Mouse (Mus musculus): Measurements from ENCODE around the gene March4. TPM values are rescaled to one million over a fixed set of nuclear protein-coding genes. Genes with fewer than 3 reads are reported as not detected.

The March4 gene
- polyA plus RNA-seq, 2 experiments: 0.05 TPM; not detected in 1

GRCm38 (mm10) chr1:72413205-72413604 lies 123.5 kb downstream of the March4 start:
- no peaks in the 10 kb centered on the region for H3K9me3 ChIP-seq (ENCODE audit: control insufficient read depth, low read length)
- DNase-seq (ENCODE audit: low spot score) (no peak), ATAC-seq (ENCODE audit: low FRiP score, low read depth) (no peak)
- H3K4me2 ChIP-seq (replicated peaks; ENCODE audit: low read depth, low read length, severe bottlenecking): no peak overlapping the region
- no peaks in the 10 kb centered on the region for H3K27me3 ChIP-seq (ENCODE audit: control insufficient read depth, insufficient read depth, low read length)
- no peaks in the 10 kb centered on the region for H3K4me1 ChIP-seq (ENCODE audit: control insufficient read depth, insufficient read depth, low read length)
- 92% methylated on average over 8 of the region's 8 CpGs for WGBS
- H3K27ac ChIP-seq (replicated peaks; ENCODE audit: low read depth, low read length): no peak overlapping the region
- H3K9ac ChIP-seq (ENCODE audit: low read depth, low read length, severe bottlenecking): no peak overlapping the region
- H3K36me3 ChIP-seq (ENCODE audit: control insufficient read depth, insufficient read depth, low read length): no peaks in the 10 kb centered on the region
- H3K4me3 ChIP-seq (replicated peaks; ENCODE audit: low read length): no peak overlapping the region
- no peak for TF ChIP-seq POLR2A (IDR thresholded peaks at IDR 0.05; ENCODE audit: borderline replicate concordance, extremely low read depth, insufficient read depth, insufficient read length)

DNA sequence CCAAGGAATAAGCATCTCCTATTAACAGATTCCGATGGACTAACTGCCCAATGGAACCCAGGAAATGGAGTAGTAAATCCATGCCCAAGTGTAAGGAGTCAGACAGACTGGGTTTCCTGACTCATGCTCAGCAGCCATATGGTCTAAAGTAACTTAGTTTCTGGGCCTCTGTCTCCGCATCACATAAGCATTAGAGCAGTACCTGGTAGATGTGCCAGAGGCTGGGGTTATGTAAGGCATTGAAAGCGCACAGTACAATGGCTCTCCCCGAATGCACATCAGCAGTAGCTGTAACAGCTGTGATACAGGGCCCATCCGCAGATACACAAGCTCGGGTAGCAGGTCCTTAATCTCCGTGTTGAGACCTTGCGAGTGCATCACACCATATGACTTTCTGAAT lies 125.6 kb downstream of the March4 start:
- no peak overlapping the region for H3K4me3 ChIP-seq (replicated peaks; ENCODE audit: low read length)
- no peaks in the 10 kb centered on the region for H3K27me3 ChIP-seq (ENCODE audit: control insufficient read depth, insufficient read depth, low read length)
- H3K36me3 ChIP-seq (ENCODE audit: control insufficient read depth, insufficient read depth, low read length): no peaks in the 10 kb centered on the region
- no peak for ATAC-seq (ENCODE audit: low FRiP score, low read depth)
- no peak for TF ChIP-seq POLR2A (IDR thresholded peaks at IDR 0.05; ENCODE audit: borderline replicate concordance, extremely low read depth, insufficient read depth, insufficient read length)
- no peak overlapping the region for H3K9ac ChIP-seq (ENCODE audit: low read depth, low read length, severe bottlenecking)
- H3K9me3 ChIP-seq (ENCODE audit: control insufficient read depth, low read length): no peaks in the 10 kb centered on the region
- no peaks in the 10 kb centered on the region for H3K4me1 ChIP-seq (ENCODE audit: control insufficient read depth, insufficient read depth, low read length)
- 93% methylated on average over 8 of the region's 8 CpGs for WGBS
- no peak overlapping the region for H3K27ac ChIP-seq (replicated peaks; ENCODE audit: low read depth, low read length)
- DNase-seq (ENCODE audit: low spot score): no peak
- H3K4me2 ChIP-seq (replicated peaks; ENCODE audit: low read depth, low read length, severe bottlenecking): no peak overlapping the region

- H3K36me3 ChIP-seq (ENCODE audit: control insufficient read depth, insufficient read depth, low read length): no peaks in the 10 kb centered on the region
Measured at GRCm38 (mm10) chr1:72409936-72410335, 126.8 kb downstream of the March4 start.

DNA sequence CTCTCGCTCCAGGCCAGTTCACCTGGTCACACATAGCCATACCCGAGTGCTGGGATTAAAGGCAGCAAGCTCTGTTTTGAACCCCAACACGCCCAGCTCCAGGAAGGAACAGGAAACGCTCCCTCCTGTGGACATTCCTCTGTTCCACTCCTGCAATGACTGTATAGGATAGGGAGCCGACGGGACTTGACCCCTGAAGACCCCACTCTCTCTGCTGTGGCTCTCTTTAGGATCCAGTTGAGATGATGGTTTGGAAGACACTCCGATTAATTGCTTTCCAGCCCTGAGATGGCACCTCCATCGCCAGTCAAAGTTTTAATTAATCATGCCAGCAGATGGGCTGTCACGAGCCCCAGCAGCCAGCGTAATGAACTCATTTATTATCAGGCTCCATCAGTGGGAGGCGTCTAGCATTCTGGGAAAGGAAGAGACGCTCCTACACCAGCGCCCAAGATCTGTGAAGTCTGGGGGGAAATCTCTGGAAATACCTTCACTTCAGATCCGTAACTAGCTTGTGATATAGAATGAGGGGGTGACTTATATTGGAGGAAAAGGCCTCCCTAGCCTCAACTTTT lies 130.1 kb downstream of the March4 start:
- no peaks in the 10 kb centered on the region for H3K36me3 ChIP-seq (ENCODE audit: control insufficient read depth, insufficient read depth, low read length)
- no peaks in the 10 kb centered on the region for H3K27me3 ChIP-seq (ENCODE audit: control insufficient read depth, insufficient read depth, low read length)
- no peak overlapping the region for H3K27ac ChIP-seq (replicated peaks; ENCODE audit: low read depth, low read length)
- DNase-seq (ENCODE audit: low spot score) (no peak), ATAC-seq (ENCODE audit: low FRiP score, low read depth) (no peak)
- 70% methylated on average over 14 of the region's 14 CpGs for WGBS
- TF ChIP-seq POLR2A (IDR thresholded peaks at IDR 0.05; ENCODE audit: borderline replicate concordance, extremely low read depth, insufficient read depth, insufficient read length): no peak
- no peak overlapping the region for H3K9ac ChIP-seq (ENCODE audit: low read depth, low read length, severe bottlenecking)
- H3K4me2 ChIP-seq (replicated peaks; ENCODE audit: low read depth, low read length, severe bottlenecking): no peak overlapping the region
- no peaks in the 10 kb centered on the region for H3K9me3 ChIP-seq (ENCODE audit: control insufficient read depth, low read length)
- no peak overlapping the region for H3K4me3 ChIP-seq (replicated peaks; ENCODE audit: low read length)
- no peaks in the 10 kb centered on the region for H3K4me1 ChIP-seq (ENCODE audit: control insufficient read depth, insufficient read depth, low read length)

More at GRCm38 (mm10) chr1:72409936-72410335, 126.8 kb downstream of the March4 start:
- no peak overlapping the region for H3K9ac ChIP-seq (ENCODE audit: low read depth, low read length, severe bottlenecking)
- no peaks in the 10 kb centered on the region for H3K4me1 ChIP-seq (ENCODE audit: control insufficient read depth, insufficient read depth, low read length)
- no peak overlapping the region for H3K4me3 ChIP-seq (replicated peaks; ENCODE audit: low read length)
- H3K4me2 ChIP-seq (replicated peaks; ENCODE audit: low read depth, low read length, severe bottlenecking): no peak overlapping the region
- WGBS: 52% methylated on average over 5 of the region's 5 CpGs
- DNase-seq (ENCODE audit: low spot score) (peak; percentile 9), ATAC-seq (ENCODE audit: low FRiP score, low read depth) (no peak)
- no peaks in the 10 kb centered on the region for H3K9me3 ChIP-seq (ENCODE audit: control insufficient read depth, low read length)
- no peaks in the 10 kb centered on the region for H3K27me3 ChIP-seq (ENCODE audit: control insufficient read depth, insufficient read depth, low read length)
- no peak overlapping the region for H3K27ac ChIP-seq (replicated peaks; ENCODE audit: low read depth, low read length)
- no peak for TF ChIP-seq POLR2A (IDR thresholded peaks at IDR 0.05; ENCODE audit: borderline replicate concordance, extremely low read depth, insufficient read depth, insufficient read length)

- H3K4me2 ChIP-seq (replicated peaks; ENCODE audit: low read depth, low read length, severe bottlenecking): no peak overlapping the region
- H3K9me3 ChIP-seq (ENCODE audit: control insufficient read depth, low read length): no peaks in the 10 kb centered on the region
- no peaks in the 10 kb centered on the region for H3K4me1 ChIP-seq (ENCODE audit: control insufficient read depth, insufficient read depth, low read length)
- ATAC-seq (ENCODE audit: low FRiP score, low read depth) (no peak), DNase-seq (ENCODE audit: low spot score) (no peak)
- TF ChIP-seq POLR2A (IDR thresholded peaks at IDR 0.05; ENCODE audit: borderline replicate concordance, extremely low read depth, insufficient read depth, insufficient read length): no peak
- H3K27me3 ChIP-seq (ENCODE audit: control insufficient read depth, insufficient read depth, low read length): no peaks in the 10 kb centered on the region
- H3K9ac ChIP-seq (ENCODE audit: low read depth, low read length, severe bottlenecking): no peak overlapping the region
- no peaks in the 10 kb centered on the region for H3K36me3 ChIP-seq (ENCODE audit: control insufficient read depth, insufficient read depth, low read length)
- H3K4me3 ChIP-seq (replicated peaks; ENCODE audit: low read length): no peak overlapping the region
- H3K27ac ChIP-seq (replicated peaks; ENCODE audit: low read depth, low read length): no peak overlapping the region
- WGBS: 34% methylated on average over 8 of the region's 8 CpGs
Measured at GRCm38 (mm10) chr1:72401331-72402069, 135.2 kb downstream of the March4 start.

All from limb, embryonic 14.5 days (tissue).